Mouse (Mus musculus): Measurements from ENCODE around the gene Tesk2.
"Not testable (repeated sequence)": the region's sequence is repeated elsewhere in the genome, so short reads cannot be mapped to it uniquely, and the experiment has no call there.

Gene Tesk2

GRCm38 (mm10) chr4:116720343-116721097 is at the start of gene Tesk2:
Gene Tesk2, plus strand, starts transcription at chr4:116720948.
- DNase-seq (ENCODE audit: low read depth, low spot score): peak; percentile 99

- peak; percentile 30 for DNase-seq (ENCODE audit: low read depth, low spot score)
Measured at GRCm38 (mm10) chr4:116672785-116673184, 48.0 kb upstream of the Tesk2 start.

- DNase-seq (ENCODE audit: low read depth, low spot score): not testable (repeated sequence)
Measured at GRCm38 (mm10) chr4:116674761-116675160, 46.0 kb upstream of the Tesk2 start.

GRCm38 (mm10) chr4:116676027-116676426 is 44.7 kb upstream of the Tesk2 start:
- no peak for DNase-seq (ENCODE audit: low read depth, low spot score)

GRCm38 (mm10) chr4:116677808-116678207 is 42.9 kb upstream of the Tesk2 start:
- DNase-seq (ENCODE audit: low read depth, low spot score): no peak

GRCm38 (mm10) chr4:116679141-116679540 is 41.6 kb upstream of the Tesk2 start:
- no peak for DNase-seq (ENCODE audit: low read depth, low spot score)

GRCm38 (mm10) chr4:116680521-116680920 is 40.2 kb upstream of the Tesk2 start:
- DNase-seq (ENCODE audit: low read depth, low spot score): not testable (repeated sequence)

- DNase-seq (ENCODE audit: low read depth, low spot score): no peak
Measured at GRCm38 (mm10) chr4:116683957-116684356, 36.8 kb upstream of the Tesk2 start.

GRCm38 (mm10) chr4:116684665-116685064 is 36.1 kb upstream of the Tesk2 start:
- DNase-seq (ENCODE audit: low read depth, low spot score): no peak

GRCm38 (mm10) chr4:116685402-116686061 is 35.2 kb upstream of the Tesk2 start, which contains the start of gene Prdx1:
Gene Prdx1, plus strand, starts transcription at chr4:116685544.
- peak; percentile 95 for DNase-seq (ENCODE audit: low read depth, low spot score)

GRCm38 (mm10) chr4:116687041-116687440 is 33.7 kb upstream of the Tesk2 start:
- DNase-seq (ENCODE audit: low read depth, low spot score): no peak

- no peak for DNase-seq (ENCODE audit: low read depth, low spot score)
Measured at GRCm38 (mm10) chr4:116689309-116689876, 31.4 kb upstream of the Tesk2 start.

GRCm38 (mm10) chr4:116692146-116692545 is 28.6 kb upstream of the Tesk2 start:
- DNase-seq (ENCODE audit: low read depth, low spot score): no peak

- DNase-seq (ENCODE audit: low read depth, low spot score): peak; percentile 67
Measured at GRCm38 (mm10) chr4:116693785-116694184, 27.0 kb upstream of the Tesk2 start.

- no peak for DNase-seq (ENCODE audit: low read depth, low spot score)
Measured at GRCm38 (mm10) chr4:116698693-116699342, 21.9 kb upstream of the Tesk2 start.

- no peak for DNase-seq (ENCODE audit: low read depth, low spot score)
Measured at GRCm38 (mm10) chr4:116700964-116701363, 19.8 kb upstream of the Tesk2 start.

GRCm38 (mm10) chr4:116703804-116704203 is 16.9 kb upstream of the Tesk2 start:
- peak; percentile 69 for DNase-seq (ENCODE audit: low read depth, low spot score)

GRCm38 (mm10) chr4:116707666-116708065 is 13.1 kb upstream of the Tesk2 start:
- peak; percentile 86 for DNase-seq (ENCODE audit: low read depth, low spot score)

GRCm38 (mm10) chr4:116708201-116708764 is 12.5 kb upstream of the Tesk2 start, which contains the start of the genes Mmachc and Ccdc163:
Gene Mmachc, minus strand, starts transcription at chr4:116708406.
Gene Ccdc163, plus strand, starts transcription at chr4:116708509.
- peak; percentile 100 for DNase-seq (ENCODE audit: low read depth, low spot score)

- DNase-seq (ENCODE audit: low read depth, low spot score): no peak
Measured at GRCm38 (mm10) chr4:116708791-116709390, 11.9 kb upstream of the Tesk2 start.

- no peak for DNase-seq (ENCODE audit: low read depth, low spot score)
Measured at GRCm38 (mm10) chr4:116710154-116710553, 10.6 kb upstream of the Tesk2 start.
